Mouse (Mus musculus) left cerebral cortex, postnatal 36 days (tissue): ENCODE data around the gene Ccdc65. TPM values are rescaled to one million over a fixed set of nuclear protein-coding genes. Genes with fewer than 3 reads are reported as not detected.
A peak's percentile ranks its signal among the peaks of the same experiment; 100 is the strongest.
"Not testable (repeated sequence)": the region's sequence is repeated elsewhere in the genome, so short reads cannot be mapped to it uniquely, and the experiment has no call there.

Source experiments
- DNase-seq, 2 experiments: peaks; one replicate each; pipeline ENCODE4 v3.0.0; 2021 to 2022; ENCODE audit warnings: low spot score in 2 of 2, mixed read lengths in 1 of 2
- intact Hi-C: fragments of 180-260 bp; cut with DNase I; formaldehyde crosslinking; loops from one replicate; pipeline ENCODE4 v1.15.1; 2025
- total RNA-seq, 2 experiments: library from RNA; stranded (reverse); gene quantifications; 2 replicates each; pipeline ENCODE4 v1.2.3; 2021

Gene Ccdc65
- total RNA-seq, 2 experiments from 2014 or later = 12.5 to 14.4 TPM

- intact Hi-C loops = no loop called here
- DNase-seq = no peak
Observed at GRCm38 (mm10) chr15:98732006-98732531, 24.1 kb downstream of the Ccdc65 start.

DNA sequence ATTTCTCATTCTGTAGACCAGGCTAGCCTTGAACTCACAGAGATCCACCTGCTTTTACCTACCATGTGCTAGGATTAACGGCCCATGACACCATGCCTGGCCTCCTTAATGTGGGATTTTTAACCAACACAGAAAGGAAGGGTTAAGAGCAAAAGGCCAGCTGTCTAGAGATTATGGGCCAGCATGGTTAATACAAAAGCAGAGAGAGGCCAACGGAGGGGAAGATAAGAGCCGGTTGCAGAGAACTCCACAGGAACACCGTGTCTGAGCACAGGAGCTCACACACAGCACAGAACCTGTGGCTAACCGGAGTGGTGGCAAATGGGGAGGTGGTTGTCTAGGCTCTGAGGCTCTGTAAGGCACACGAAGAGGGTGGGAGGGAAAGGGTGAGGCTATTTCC is 25.4 kb downstream of the Ccdc65 start:
- intact Hi-C loops = no loop called here
- DNase-seq = no peak

GRCm38 (mm10) chr15:98733976-98734566 is 26.1 kb downstream of the Ccdc65 start:
- no peak for DNase-seq
- intact Hi-C loops = no loop called here

GRCm38 (mm10) chr15:98736521-98736920 is 28.5 kb downstream of the Ccdc65 start:
- intact Hi-C loops = no loop called here

GRCm38 (mm10) chr15:98737881-98738280 is 29.9 kb downstream of the Ccdc65 start:
- no peak for DNase-seq
- intact Hi-C loops = no loop called here

More at GRCm38 (mm10) chr15:98736521-98736920, 28.5 kb downstream of the Ccdc65 start:
- no peak for DNase-seq

GRCm38 (mm10) chr15:98738796-98739195 is 30.8 kb downstream of the Ccdc65 start:
- intact Hi-C loops = no loop called here
- DNase-seq = no peak

- no peak for DNase-seq
- intact Hi-C loops = no loop called here
Observed at GRCm38 (mm10) chr15:98740219-98740618, 32.2 kb downstream of the Ccdc65 start.

GRCm38 (mm10) chr15:98742766-98743428 is 34.9 kb downstream of the Ccdc65 start:
- DNase-seq = no peak
- intact Hi-C loops = no loop called here

- intact Hi-C loops, DNase-seq: not testable (repeated sequence)
Observed at GRCm38 (mm10) chr15:98743863-98744262, 35.9 kb downstream of the Ccdc65 start.

DNA sequence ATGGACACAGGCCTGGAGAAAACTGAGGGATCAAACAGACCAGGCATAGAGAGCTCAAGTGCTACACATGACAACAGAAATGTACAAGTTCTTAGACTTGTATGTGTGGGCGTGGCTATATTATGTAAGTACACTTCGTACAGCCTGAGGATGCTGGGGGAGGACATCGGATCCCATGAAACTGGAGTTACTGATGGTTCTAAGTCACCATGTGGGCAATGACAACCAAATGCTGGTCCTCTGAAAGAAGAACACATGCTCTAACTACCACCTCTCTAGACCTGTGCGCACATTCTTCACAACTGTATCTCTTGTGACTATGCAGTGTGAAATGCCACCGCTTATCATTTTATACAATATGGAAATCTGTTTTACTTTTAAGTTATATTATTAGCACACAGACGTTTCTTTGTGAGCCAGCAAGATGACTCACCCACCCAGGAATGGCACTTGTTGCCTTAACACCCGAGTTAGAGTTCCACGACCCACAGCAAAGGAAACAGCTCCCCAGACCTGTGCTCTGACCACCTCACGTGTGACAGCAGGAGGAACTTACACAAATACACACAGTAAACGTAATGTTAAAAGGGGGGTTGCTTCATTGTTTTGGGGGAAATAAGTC is 38.4 kb downstream of the Ccdc65 start:
- DNase-seq = peak in 1 of 2 experiments; percentile 30
- intact Hi-C loops = no loop called here

- intact Hi-C loops = no loop called here
- no peak for DNase-seq
Observed at GRCm38 (mm10) chr15:98747296-98747695, 39.3 kb downstream of the Ccdc65 start.

GRCm38 (mm10) chr15:98749093-98749492 is 41.1 kb downstream of the Ccdc65 start:
- intact Hi-C loops = no loop called here
- DNase-seq = no peak

DNA sequence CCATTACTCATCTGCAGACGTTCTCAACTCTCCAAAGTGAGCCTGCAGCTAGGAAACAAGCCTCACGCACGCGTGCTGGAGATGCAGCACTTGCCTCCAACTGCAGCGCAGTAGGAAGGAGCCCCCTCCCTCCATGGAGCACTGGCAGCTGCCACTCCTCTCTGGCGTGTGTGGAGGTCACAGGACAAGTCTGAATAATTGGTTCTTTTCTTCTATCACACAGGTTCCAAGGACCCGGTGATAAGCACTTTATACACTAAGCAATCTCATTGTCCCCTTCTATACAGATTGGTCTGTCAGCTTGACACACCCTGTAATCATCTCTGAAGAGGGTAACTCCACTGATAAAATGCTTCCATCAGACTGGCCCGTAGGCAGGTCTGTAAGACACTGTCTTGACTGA is 45.0 kb downstream of the Ccdc65 start:
- DNase-seq = no peak
- intact Hi-C loops = no loop called here

GRCm38 (mm10) chr15:98754125-98754524 is 46.1 kb downstream of the Ccdc65 start:
- no peak for DNase-seq
- intact Hi-C loops = no loop called here

GRCm38 (mm10) chr15:98762201-98762621 is 54.2 kb downstream of the Ccdc65 start:
- intact Hi-C loops = loop anchor here (5.0 kb wide), 1 partner anchor 35 kb away; no protein-coding TSS in a partner anchor
- DNase-seq = peak; percentile 74 to 79

- DNase-seq = peak; percentile 97
- intact Hi-C loops = loop anchor here (5.0 kb wide), 1 partner anchor 34 kb away; no protein-coding TSS in a partner anchor
Observed at GRCm38 (mm10) chr15:98762670-98763529, 54.9 kb downstream of the Ccdc65 start, which contains the start of gene Arf3. Gene Arf3 (minus strand): TSS chr15:98763214.

DNA sequence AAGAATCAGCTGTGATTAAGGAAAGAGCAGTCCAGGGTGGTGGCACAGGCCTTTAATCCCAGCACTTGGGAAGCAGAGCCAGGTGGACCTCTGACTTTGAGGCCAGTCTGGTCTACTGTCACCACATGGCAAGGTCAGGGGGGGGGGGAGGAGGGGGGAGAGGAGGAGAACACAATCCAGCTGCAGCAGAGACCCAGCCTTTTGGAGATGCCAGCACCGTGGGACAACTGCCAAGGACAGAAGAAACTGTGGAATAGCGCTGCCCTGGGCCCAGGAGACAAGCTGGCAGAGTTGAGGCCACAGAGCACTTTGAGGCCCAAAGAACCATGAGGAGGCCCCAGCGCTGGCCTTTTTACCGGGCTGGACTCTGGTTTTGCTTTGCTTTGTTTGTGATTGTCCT is 57.9 kb downstream of the Ccdc65 start:
- intact Hi-C loops = no loop called here
- no peak for DNase-seq

DNA sequence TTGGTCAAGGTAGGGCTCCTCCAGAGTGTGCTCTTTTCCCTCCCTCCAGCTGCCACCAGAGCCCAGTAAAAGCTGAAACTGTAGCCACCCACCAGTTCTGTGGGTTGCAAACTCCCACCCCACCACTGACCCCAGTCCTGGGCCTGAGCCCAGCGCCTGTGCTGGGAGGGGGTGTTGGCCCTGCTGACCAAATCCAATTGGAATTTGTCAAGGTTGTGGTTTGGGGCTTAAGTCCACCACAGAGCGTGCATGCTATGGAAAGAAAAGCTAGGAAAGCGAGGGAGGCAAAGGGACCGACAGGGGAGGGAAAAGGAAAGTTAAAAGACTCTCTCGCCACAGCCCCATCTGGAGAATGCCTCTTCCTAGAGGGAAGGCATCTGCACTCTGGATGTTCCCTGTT is 60.3 kb downstream of the Ccdc65 start:
- intact Hi-C loops = no loop called here
- DNase-seq = no peak

GRCm38 (mm10) chr15:98771813-98772425 is 63.9 kb downstream of the Ccdc65 start:
- DNase-seq = no peak
- intact Hi-C loops = no loop called here
